Mouse (Mus musculus): ENCODE measurements around the gene Avpr1b. TPM values are rescaled to one million over a fixed set of nuclear protein-coding genes. Genes with fewer than 3 reads are reported as not detected.
A peak's percentile ranks its signal among the peaks of the same experiment; 100 is the strongest.
"Not testable (repeated sequence)": the region's sequence is repeated elsewhere in the genome, so short reads cannot be mapped to it uniquely, and the experiment has no call there.

Avpr1b gene
- not detected for polyA plus RNA-seq (2017; shearing (Covaris generic))

GRCm38 (mm10) chr1:131598905-131599304, at the start of gene Avpr1b:
TSS of gene Avpr1b (plus strand) at chr1:131599239.
- ATAC-seq: no peak

DNA sequence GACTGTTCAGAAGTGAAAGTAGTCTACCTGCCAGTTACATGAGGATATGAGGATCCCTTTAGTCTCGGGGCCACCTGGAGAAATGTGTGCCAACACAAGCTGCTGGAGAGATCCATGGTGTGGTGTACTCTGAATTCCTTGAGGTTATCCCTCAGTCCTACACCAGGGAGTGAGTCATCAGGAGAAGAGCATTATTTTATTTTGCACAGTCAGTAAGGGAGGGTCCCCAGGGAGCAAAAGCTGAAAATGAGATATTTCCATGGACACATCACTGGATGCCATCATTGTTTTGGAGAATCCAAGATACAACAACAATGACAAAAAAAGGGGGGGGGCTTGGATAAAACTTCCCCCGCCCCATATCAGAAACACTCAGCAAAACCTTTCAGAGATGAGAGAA, 47.1 kb upstream of the Avpr1b start:
- no peak for ATAC-seq

DNA sequence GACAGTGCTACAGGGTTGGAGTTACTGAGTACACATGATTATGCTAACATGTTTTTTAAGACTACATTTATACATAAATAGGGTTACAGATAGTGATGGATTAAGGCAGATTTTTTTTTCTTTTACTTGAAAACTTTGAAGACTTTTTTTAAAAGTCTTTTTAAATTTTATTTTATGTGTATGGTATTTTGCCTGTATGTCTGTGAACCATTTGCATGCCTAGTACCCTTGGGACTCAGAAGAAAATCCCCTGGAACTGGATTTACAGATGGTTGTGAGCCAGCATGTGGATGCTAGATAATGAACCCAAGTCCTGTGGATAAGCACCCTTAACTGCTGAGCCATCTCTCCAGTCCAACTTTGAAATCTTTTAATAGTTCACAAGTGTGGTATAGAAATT, 45.6 kb upstream of the Avpr1b start:
- no peak for ATAC-seq

GRCm38 (mm10) chr1:131555042-131555812, 43.8 kb upstream of the Avpr1b start:
- ATAC-seq: peak; percentile 97

GRCm38 (mm10) chr1:131560500-131560899, 38.5 kb upstream of the Avpr1b start:
- no peak for ATAC-seq

DNA sequence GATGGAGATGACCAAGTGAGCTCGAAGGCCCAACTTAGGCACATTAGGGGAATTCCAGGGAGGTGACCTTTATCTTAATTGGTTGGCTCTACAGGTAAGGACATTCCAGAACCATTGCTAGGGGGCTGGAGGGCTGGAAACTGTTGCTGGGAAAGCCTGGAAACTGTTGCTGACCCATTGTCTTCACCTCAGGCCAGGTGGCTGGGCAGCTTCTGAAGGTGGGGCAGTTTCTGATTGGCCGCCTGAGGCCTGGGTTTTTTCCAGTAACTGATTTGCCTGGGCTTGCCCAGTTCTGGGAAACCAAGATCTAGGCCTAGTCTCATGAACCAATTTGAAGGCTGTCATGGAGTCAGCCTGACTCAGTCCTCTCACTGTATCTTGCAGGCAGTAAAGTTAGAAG, 37.0 kb upstream of the Avpr1b start:
- no peak for ATAC-seq

- ATAC-seq: not testable (repeated sequence)
Observed at GRCm38 (mm10) chr1:131566056-131566455, 33.0 kb upstream of the Avpr1b start.

DNA sequence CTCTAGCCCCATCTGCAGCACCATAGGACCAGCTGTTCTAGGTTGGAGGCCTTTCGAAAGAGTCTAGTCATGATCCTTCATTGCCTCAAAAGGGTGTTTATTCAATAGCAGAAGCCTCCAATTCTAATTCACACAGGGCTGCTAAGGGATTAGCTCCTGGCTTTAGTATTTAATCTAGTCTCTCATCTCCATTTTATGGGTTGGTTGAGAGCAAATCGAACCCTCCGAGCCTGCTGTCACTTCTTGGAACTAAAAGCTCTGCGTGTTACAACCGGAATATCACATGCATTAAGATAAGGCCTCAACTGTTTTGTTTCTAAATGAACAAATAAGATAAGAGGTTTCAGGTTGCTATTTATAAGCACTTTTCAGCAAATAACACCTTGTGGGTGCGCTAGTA, 29.3 kb upstream of the Avpr1b start:
- ATAC-seq: no peak

- ATAC-seq: no peak
Observed at GRCm38 (mm10) chr1:131570391-131570790, 28.6 kb upstream of the Avpr1b start.

DNA sequence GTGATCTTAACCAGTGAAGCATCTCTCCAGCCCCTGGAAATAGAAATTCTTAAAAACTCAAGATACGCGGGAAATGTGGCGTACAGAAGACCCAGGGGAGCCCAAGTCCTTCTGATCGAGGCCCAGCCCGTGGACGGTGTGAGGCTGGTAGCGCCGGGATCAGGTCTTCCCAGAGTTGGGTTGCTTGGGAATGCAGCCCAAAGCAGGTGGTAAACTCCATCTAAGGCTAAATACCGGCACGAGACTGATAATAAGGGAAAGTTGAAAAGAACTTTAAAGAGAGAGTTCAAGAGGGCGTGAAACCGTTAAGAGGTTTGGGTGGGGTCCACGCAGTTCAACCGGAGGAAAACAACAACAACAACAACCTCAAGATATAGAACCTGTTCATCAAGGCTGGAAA, 25.3 kb upstream of the Avpr1b start:
- peak; percentile 65 for ATAC-seq

DNA sequence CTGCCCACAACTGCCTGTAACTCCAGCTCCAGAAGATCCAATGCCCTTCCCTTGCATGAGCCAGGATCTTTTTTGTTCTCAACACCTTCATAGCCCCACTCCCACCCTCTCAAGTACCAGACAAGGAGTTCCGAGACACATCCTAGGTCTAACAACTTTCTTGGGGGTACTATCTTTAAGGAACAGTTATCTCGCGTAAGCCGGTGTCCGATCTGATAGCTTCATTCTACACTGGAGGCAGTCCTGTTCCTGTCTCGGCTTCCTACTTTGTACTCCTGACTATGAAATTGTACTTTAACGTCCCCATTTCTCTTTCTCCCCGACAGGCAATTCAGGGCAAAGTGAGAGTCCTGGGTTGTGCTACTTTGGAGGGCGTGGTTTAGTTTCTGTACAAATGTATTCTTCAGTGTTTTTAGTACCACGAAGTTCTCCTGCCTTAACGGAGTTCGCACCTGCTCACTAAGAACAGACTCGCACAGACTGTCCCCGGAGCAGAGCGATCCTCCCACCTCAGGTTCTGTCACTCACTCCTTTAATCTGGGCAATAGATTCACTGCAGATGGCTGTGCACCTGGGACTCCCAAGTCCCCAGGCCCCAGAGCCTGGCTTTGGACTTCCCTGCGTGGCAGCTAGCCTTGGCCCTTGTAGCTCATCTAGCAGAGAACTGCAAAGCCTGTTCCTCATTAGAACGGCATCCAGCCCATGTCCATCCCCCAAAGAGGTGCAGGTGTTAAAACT, 19.9 kb upstream of the Avpr1b start:
- no peak for ATAC-seq

- ATAC-seq: no peak
Observed at GRCm38 (mm10) chr1:131580389-131580788, 18.6 kb upstream of the Avpr1b start.

DNA sequence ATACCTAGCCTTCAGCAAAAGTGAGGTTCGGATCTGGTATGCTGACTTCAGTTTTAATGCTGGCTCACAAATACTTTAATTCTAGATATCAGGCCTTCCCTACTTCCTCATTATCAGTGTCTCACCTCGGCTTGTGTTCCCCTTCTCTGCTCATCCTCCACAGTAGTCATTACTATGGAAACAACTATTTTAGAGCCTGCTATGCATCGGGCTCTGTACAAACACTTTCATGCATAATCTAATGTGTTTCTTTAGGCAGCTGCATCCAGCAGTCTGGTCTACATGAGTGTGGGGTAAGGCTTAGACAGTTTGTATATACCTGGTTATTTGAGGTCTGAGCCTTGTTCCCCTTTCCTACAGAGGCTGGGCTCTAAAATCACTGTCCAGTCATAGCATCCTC, 15.4 kb upstream of the Avpr1b start:
- ATAC-seq: no peak

GRCm38 (mm10) chr1:131586836-131587235, 12.2 kb upstream of the Avpr1b start:
- no peak for ATAC-seq

GRCm38 (mm10) chr1:131600314-131600713, 1.3 kb downstream of the Avpr1b start:
- ATAC-seq: no peak

- ATAC-seq: no peak
Observed at GRCm38 (mm10) chr1:131606719-131607118, 7.7 kb downstream of the Avpr1b start.

DNA sequence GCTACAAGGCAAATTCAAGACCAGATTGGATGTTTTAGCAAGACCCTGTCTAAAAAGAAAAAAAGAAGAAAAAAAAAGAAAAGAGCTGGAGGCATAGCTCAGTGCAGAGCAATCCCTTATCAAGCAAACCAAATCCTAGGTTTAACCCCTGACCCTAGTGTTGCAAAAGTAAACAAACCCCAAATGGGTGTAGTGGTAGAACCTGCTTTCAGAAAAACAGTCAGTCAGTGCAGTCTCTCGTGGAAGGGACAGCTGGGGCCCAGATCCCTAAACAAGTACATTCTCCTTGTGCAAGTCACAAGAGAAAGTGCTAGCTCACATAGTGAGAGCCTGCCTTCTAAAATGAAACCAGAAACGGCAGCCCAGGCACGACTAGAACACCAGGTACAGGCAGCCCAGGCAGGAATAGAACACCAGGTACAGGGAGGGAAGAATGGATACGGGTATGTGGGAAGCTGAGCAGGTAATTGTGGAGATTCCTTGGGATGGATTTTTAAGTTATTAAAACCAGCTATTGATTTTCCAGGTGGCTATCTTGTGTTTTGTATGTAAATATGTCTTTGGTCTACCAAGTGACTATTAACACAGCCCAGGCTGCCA, 13.6 kb downstream of the Avpr1b start:
- ATAC-seq: no peak

- peak; percentile 83 for ATAC-seq
Observed at GRCm38 (mm10) chr1:131613361-131614133, 14.5 kb downstream of the Avpr1b start.

DNA sequence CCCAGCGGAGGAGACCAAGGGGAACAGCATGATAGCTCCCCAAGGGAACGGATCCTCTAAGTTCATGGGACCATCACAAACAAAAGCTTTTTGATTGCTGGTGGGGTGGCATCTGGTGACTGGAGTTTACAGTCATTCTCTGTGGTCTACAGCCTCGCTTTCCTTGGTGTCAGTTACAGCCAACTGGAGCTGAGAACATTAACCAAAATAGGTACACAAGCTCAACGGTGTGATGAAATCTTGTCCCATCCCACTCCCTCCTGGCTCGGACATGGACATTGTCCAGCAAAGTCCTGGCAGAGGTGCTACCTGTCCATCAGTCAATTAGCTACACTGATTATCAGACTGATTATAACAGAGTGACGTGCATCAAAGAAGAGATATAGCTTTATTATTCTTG, 15.6 kb downstream of the Avpr1b start:
- no peak for ATAC-seq

- ATAC-seq: no peak
Observed at GRCm38 (mm10) chr1:131616131-131616530, 17.1 kb downstream of the Avpr1b start.

GRCm38 (mm10) chr1:131616546-131617220, 17.6 kb downstream of the Avpr1b start:
- ATAC-seq: no peak

DNA sequence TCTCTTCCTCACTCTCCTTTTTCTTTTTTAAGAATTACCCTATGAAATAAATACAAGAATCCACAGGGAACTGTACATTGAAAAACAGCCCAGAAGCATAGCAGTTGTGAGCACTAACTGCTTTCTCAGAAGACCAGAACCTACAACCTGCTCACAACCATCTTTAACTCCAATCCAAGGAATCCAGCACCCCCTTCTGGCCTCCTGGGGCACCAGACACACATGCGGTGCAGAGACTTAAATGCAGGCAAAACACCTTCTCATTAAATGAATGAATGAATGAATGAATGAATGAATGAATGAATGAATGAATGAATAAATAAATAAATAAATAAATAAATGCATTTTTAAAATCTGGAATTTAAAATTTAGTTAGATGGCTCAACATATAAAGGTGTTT, 19.5 kb downstream of the Avpr1b start:
- no peak for ATAC-seq

All from inflammation-experienced regulatory T-cells, adult 6 months (primary cell).